ENCODE assay signal across 9 mouse cellular contexts in the genomic region with DNA sequence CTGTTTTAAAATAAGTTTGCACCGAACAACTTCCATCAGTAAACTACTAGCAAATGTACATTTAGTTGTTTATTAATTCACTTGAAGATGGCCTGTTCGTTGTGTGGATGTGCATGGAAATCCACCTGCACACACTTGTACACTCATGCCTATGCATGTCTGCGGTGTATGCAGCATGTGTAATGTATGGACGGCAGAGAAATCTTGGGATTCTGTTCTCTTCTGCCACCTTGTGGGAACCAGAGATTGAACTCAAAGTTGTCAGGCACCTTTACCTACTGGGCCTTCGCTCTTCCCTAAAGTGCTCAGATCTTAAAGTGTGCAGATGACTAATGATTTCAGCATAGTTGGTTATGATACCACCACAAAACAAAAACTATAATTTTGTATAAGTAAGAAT.
A peak's percentile ranks its signal among the peaks of the same experiment; 100 is the strongest.
DNase-seq lines count a peak whose midpoint lies in the region; ATAC-seq lines count a peak whose summit lies in the region.
"Had no signal": no experiment of that assay in that cellular context is flagged by ENCODE, and none has a peak within 500 bp of the region (broad histone marks: within the 10 kb centered on the region; RNA-seq: fewer than 3 reads in every experiment).

No protein-coding gene starts in this region.

- peak; percentile 65 for ATAC-seq in stomach, embryonic 15.5 days (ENCODE audit: insufficient read depth, low FRiP score, low read depth)

- H3K9me3 ChIP-seq in stomach, embryonic 15.5 days, result no peaks in the 10 kb centered on the region

- H3K27me3 ChIP-seq in stomach, embryonic 15.5 days (replicated peaks), result no peaks in the 10 kb centered on the region
- H3K27me3 ChIP-seq: CH12.LX had no signal

- H3K4me1 ChIP-seq in stomach, embryonic 15.5 days, result no peaks in the 10 kb centered on the region

- intact Hi-C loops in gastrocnemius, postnatal 14 days (cut with DNase I; ENCODE audit: low total_unique reads), result no loop called here

- no peaks in the 10 kb centered on the region for H3K36me3 ChIP-seq in stomach, embryonic 15.5 days

- H3K9ac ChIP-seq in stomach, embryonic 15.5 days, result no peak overlapping the region

- peak; percentile 25 to 64 for DNase-seq in frontal cortex, postnatal 36 days (ENCODE audit: low spot score in 2 of 2)
- DNase-seq in frontal cortex, postnatal 14 days (ENCODE audit: low spot score in 2 of 2), result no peak
- peak; percentile 14 for DNase-seq in urinary bladder, postnatal 25 days (ENCODE audit: low spot score)
- DNase-seq in urinary bladder, postnatal 4 days (ENCODE audit: low spot score in 2 of 2), result no peak
- peak; percentile 22 for DNase-seq in large intestine, adult 2 months (ENCODE audit: low read depth, low spot score)
- no peak for DNase-seq in thymus, postnatal 36 days
- no peak for DNase-seq in gastrocnemius, postnatal 14 days

- H3K4me2 ChIP-seq in stomach, embryonic 15.5 days, result no peak overlapping the region

- H3K4me3 ChIP-seq in stomach, embryonic 15.5 days (replicated peaks), result no peak overlapping the region

- WGBS in large intestine, adult 2 months, result 35% methylated on average over 5 of the region's 5 CpGs
- WGBS in stomach, embryonic 15.5 days, result 39% methylated on average over 5 of the region's 5 CpGs

- H3K27ac ChIP-seq in stomach, embryonic 15.5 days, result no peak overlapping the region

Comparison
In these comparisons a context has a peak if more than half of its experiments do, and no peak if none do; other contexts are left out.
1. DNase-seq: peak in frontal cortex, postnatal 36 days (2 of 2), urinary bladder, postnatal 25 days (single experiment) and large intestine, adult 2 months (single experiment); none in frontal cortex, postnatal 14 days (0 of 2), urinary bladder, postnatal 4 days (0 of 2), thymus, postnatal 36 days (0 of 2) and gastrocnemius, postnatal 14 days (single experiment).